Mouse (Mus musculus): ENCODE data around the gene Tcap.

DNA sequence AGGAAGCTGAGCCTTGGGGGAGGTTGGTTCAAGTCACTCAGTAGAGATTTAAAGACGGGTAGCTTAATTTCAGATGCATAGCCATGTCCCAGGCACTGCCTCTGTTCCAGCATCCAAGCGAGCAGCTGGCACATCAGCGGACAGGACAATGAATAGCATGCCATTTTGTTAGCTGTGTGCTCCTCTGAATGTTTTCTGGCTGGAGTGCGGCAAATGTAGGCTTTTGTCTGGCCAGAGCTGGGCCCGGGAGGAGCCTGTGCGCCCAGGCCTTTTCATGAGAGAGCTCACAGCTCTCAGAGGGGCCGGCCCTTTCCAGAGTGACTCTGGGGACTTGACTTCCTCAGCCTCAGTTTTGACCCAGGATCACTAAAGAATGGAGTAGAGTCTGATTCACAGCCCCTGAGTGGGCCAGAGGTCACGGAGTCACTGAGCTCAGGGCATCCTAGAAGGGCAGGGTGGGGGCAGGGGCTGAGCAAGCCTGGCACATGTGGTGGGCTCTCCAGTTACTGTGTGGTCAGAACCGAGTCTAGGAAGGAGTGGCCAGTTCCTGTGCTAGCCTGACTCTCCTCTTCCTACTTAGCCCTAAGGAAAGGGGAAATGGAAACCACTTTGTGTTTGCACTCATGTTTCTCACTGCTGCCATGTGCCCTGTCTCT lies 22.6 kb upstream of the Tcap start:
- TF ChIP-seq CTCF (conservative IDR thresholded peaks at IDR 0.05; ENCODE audit: insufficient read depth, insufficient read length, low read depth, low read length) (no peak), POLR2A (IDR thresholded peaks at IDR 0.05; ENCODE audit: low read depth, low read length) (no peak)

All from kidney, adult 2 months (tissue).